Mouse (Mus musculus): ENCODE results near the gene Cog1.

DNA sequence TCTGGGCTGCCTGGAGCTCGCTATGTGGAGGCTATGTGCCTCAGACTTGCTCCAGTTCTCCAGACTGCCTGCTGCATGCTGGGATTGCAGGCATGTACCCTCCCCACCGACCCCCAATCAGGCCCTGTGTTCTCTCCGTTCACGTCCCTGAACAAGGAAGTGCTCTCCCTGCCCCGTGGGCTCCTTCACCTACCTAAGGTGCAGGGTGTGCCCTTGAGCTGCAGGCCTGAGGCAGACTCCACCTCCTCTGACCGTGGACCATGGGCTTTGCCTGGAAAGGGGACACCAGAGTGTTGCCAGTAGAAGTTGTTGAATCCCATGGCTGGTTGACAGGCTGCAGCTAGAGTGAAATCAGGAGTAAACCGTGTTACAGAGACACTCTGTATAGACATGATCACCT, 50.7 kb downstream of the Cog1 start:
- TF ChIP-seq CHD2 (IDR thresholded peaks at IDR 0.05; ENCODE audit: low read depth, low read length), result no peak
- TF ChIP-seq MAFK (IDR thresholded peaks at IDR 0.05; ENCODE audit: insufficient read depth, low read depth, low read length), result no peak
- no peak for TF ChIP-seq ZC3H11A (IDR thresholded peaks at IDR 0.05; ENCODE audit: borderline replicate concordance, low read depth, low read length)
- no peak for TF ChIP-seq HCFC1 (IDR thresholded peaks at IDR 0.05; ENCODE audit: borderline replicate concordance, insufficient read depth, low read length)
- no peak for TF ChIP-seq ZNF384 (IDR thresholded peaks at IDR 0.05; ENCODE audit: low read depth, low read length)
